Mouse (Mus musculus) Patski (cell line): ENCODE data around the gene Myd88. TPM values are rescaled to one million over a fixed set of nuclear protein-coding genes. Genes with fewer than 3 reads are reported as not detected.

Source experiments
- ATAC-seq: fragments of 100-300 bp; one replicate; pipeline ENCODE4 v1.8.0; 2021
- CTCF ChIA-PET: fragments of 350-600 bp; sonication (Branson Sonifier 250); formaldehyde crosslinking; loops from one replicate; lab custom pipeline; 2022; ENCODE audit warnings: inconsistent platforms; lab: Charles Lee
- POLR2A ChIA-PET: fragments of 350-600 bp; sonication (Branson Sonifier 250); formaldehyde crosslinking; loops from one replicate; lab custom pipeline; 2022; ENCODE audit warnings: antibody characterized with exemption, inconsistent platforms; lab: Charles Lee
- DNase-seq: peaks from one replicate; pipeline ENCODE4 v3.0.0-alpha.2; 2011; ENCODE audit warnings: low read depth, low spot score
- H3K27me3 ChIP-seq: fragments of 371-371 bp; one replicate; pipeline ENCODE4 v1.5.1; 2021
- CTCF ChIP-seq: fragments of 100-300 bp; IDR thresholded peaks from one replicate; pipeline ENCODE4 v1.5.1; 2021
- in situ Hi-C: fragments of 300-500 bp; cut with MboI; formaldehyde crosslinking; loops from 3 replicates; pipeline ENCODE4 v1.11.1; 2018; ENCODE audit warnings: low pct_unique_long_range_greater_than_20kb, mixed read lengths
- polyA plus RNA-seq: library from polyadenylated mRNA; unstranded; gene quantifications from one replicate; pipeline ENCODE4 v1.2.3, GENCODE M21; 2021

Myd88 gene
- polyA plus RNA-seq, 1 experiment from 2014 or later, result 29.2 TPM

GRCm38 (mm10) chr9:119305863-119306262, 35.3 kb downstream of the Myd88 start:
- no peak for TF ChIP-seq CTCF
- DNase-seq, result no peak
- ChIA-PET CTCF (no interaction called here), POLR2A (no interaction called here)
- ATAC-seq, result no peak
- H3K27me3 ChIP-seq, result no peaks in the 10 kb centered on the region
- in situ Hi-C loops, result no loop called here

- DNase-seq (no peak), ATAC-seq (no peak)
- in situ Hi-C loops, result no loop called here
- POLR2A ChIA-PET, result no interaction called here
- no peak for TF ChIP-seq CTCF
- CTCF ChIA-PET, result no interaction called here
- H3K27me3 ChIP-seq, result no peaks in the 10 kb centered on the region
These were observed 42.6 kb downstream of the Myd88 start for GRCm38 (mm10) chr9:119298563-119298962.

- POLR2A ChIA-PET, result no interaction called here
- in situ Hi-C loops, result no loop called here
- H3K27me3 ChIP-seq, result no peaks in the 10 kb centered on the region
- no peak for TF ChIP-seq CTCF
- CTCF ChIA-PET, result interaction anchor here (0.8 kb wide), 1 partner anchor 9 kb away, joined by 3 read pairs; no protein-coding TSS in a partner anchor
- DNase-seq (no peak), ATAC-seq (no peak)
These were observed 43.5 kb downstream of the Myd88 start for GRCm38 (mm10) chr9:119297696-119298095.

- ChIA-PET POLR2A (interaction anchor here (0.7 kb wide), 1 partner anchor 13 kb away, joined by 3 read pairs; no protein-coding TSS in a partner anchor), CTCF (no interaction called here)
- DNase-seq (no peak), ATAC-seq (no peak)
- no peaks in the 10 kb centered on the region for H3K27me3 ChIP-seq
- in situ Hi-C loops, result no loop called here
- no peak for TF ChIP-seq CTCF
These were observed 50.4 kb downstream of the Myd88 start for GRCm38 (mm10) chr9:119290791-119291190.

Other genes starting within 250 kb of the Myd88 start
- 57.9 TPM for gene Plcd1, start 247.9 kb downstream of the Myd88 start, polyA plus RNA-seq
- gene Dlec1, start 238.9 kb downstream of the Myd88 start, polyA plus RNA-seq, result 8.7 TPM
- 7.9 TPM for gene Acaa1b, start 184.3 kb downstream of the Myd88 start, polyA plus RNA-seq
- gene Gm47289, start 182.2 kb downstream of the Myd88 start, polyA plus RNA-seq, result not detected
- gene Slc22a13, start 132.3 kb downstream of the Myd88 start, polyA plus RNA-seq, result 0.09 TPM
- 41.7 TPM for gene Oxsr1, start 19.0 kb downstream of the Myd88 start, polyA plus RNA-seq
- gene Acaa1a, start 1.7 kb downstream of the Myd88 start, polyA plus RNA-seq, result 99.2 TPM
- gene Xylb, start 16.0 kb upstream of the Myd88 start, polyA plus RNA-seq, result 5.1 TPM
- gene Slc22a14, start 24.1 kb upstream of the Myd88 start, polyA plus RNA-seq, result 0.26 TPM
- 4.0 TPM for gene Acvr2b, start 60.7 kb upstream of the Myd88 start, polyA plus RNA-seq
- 5.7 TPM for gene Exog, start 103.5 kb upstream of the Myd88 start, polyA plus RNA-seq
- 11.9 TPM for gene Scn5a, start 237.6 kb upstream of the Myd88 start, polyA plus RNA-seq